Mouse (Mus musculus): ENCODE measurements around the gene Plxna2.

The Plxna2 gene

GRCm38 (mm10) chr1:194722329-194722728 lies 104.3 kb downstream of the Plxna2 start:
- 49% methylated on average over 2 of the region's 2 CpGs for WGBS

GRCm38 (mm10) chr1:194734836-194735235 lies 116.8 kb downstream of the Plxna2 start:
- 64% methylated on average over 2 of the region's 2 CpGs for WGBS

- WGBS = 20% methylated on average over 2 of the region's 2 CpGs
These were observed 124.9 kb downstream of the Plxna2 start for GRCm38 (mm10) chr1:194742901-194743422.

DNA sequence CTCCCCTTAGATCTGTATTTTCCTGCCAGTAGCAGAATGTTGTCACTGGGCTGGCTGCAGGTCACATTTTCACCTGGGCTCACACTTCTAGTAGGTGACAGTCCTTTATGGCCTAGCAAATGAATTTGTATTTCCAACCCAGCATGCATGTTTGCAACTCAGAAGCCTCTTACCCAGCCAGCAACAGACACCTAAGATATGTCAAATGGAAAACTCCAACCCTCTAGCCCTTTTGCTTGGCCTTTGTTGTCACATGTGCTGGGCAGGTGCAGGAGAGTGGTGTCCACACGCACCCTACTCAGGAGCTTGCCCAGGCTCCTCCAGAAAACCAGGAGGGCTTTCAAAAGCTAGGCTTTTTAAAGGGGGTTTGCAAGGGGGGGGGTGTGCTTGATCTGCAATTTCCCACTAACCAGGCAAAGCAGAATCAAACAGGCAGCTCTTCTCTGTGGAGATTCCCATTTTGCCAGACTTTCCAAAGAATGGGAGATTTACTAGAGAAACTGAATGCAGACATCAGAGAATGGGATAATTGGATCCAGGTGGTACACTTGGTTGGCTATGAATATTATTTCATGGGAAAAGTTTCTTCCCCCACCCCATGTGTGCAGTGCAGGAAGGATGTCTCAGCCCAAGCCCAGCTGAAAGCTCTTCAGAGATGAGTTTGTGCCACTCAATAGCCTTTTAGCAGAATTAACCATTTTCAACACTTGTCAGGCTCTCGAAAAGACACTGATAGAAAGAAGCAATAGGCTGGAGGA lies 127.3 kb downstream of the Plxna2 start:
- WGBS = 74% methylated on average over 2 of the region's 2 CpGs

DNA sequence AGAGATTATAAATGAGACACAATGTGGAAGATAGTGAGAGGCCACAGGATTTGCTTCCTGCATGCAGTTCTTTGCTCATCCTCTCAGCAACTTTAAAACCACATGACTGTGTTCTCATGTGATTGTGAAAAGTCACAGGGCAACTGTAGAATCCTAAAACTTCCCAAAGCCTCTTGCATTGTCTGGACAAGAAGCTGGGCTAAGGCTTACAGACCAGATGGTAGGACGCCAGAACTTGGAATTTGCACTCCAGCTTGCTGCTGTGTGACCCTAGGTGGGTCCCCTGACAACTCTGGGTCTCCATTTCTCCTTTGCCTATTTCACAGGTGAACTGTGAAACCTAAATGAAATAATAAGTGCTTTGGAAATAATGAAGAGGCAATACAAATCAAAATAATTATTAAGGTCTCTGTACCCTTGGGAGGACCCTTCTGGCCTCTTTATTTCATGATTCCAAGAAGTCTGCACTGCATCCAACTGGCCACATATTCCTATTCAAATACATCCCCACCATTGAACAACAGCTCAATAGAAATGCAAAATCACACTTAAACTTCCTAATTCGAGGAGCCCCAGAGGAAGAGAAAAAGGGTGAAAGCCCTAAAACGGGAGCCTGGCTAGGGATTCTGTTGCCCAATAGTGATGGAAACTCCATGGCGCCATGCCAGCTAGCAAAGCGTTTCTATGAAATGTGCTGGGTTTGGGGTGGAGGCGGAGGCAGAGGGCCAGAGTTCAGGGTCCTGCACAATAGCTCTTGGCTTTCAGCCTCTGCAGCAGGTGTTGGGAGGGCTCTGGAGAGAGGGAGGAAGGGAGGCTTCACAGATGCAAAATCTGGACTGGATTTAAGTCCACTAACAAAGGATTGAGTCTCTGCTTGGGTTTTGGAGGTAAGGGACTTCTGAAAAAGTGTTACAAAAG lies 128.6 kb downstream of the Plxna2 start:
- WGBS = 32% methylated on average over 6 of the region's 6 CpGs

- WGBS = 56% methylated on average over 2 of the region's 2 CpGs
These were observed 135.2 kb downstream of the Plxna2 start for GRCm38 (mm10) chr1:194753168-194753567.

- 67% methylated on average over 2 of the region's 2 CpGs for WGBS
These were observed 138.4 kb downstream of the Plxna2 start for GRCm38 (mm10) chr1:194756409-194756808.

DNA sequence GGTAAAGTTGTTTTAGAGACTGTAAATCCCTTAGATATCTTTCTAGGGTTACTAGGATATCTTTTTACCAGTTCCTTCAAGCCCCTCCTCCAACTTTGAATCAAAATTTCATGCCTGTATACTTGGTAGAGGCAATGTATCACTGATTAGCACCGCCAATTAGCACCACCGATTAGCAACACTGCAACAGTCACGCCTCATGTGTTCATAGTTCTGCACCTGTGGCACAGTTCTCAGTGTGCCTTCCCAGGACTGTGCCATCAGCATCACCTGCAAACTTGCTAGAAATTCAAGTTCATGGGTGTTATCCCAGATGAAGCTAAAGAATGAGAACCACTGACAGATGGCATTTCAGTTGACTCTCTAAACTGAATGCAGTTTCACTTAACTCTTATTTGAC lies 138.8 kb downstream of the Plxna2 start:
- WGBS = 70% methylated on average over 3 of the region's 3 CpGs

GRCm38 (mm10) chr1:194761432-194762212 lies 143.6 kb downstream of the Plxna2 start:
- WGBS = 67% methylated on average over 2 of the region's 2 CpGs

- 69% methylated on average over 5 of the region's 5 CpGs for WGBS
These were observed 144.9 kb downstream of the Plxna2 start for GRCm38 (mm10) chr1:194762896-194763295.

DNA sequence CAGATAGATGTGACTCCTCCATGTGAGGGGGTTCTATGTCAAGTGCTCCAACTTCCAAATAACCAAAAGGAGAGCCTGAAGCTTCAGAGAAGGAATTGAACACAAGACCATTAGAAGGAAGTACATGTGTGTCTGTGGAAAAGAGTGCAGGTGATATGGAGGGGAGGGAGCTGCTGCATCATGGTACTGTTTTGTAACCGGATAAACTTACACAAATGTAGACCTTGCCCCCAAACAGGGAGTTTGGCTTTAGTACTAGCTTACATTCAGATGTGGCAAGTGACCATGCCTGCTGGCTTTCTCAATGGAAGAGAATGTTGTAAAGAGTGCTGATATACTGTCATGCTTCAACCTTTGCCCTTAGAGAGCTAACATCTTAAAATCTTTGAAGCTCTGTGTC lies 150.8 kb downstream of the Plxna2 start:
- WGBS = 93% methylated on average over 1 of the region's 1 CpGs

- 55% methylated on average over 3 of the region's 3 CpGs for WGBS
These were observed 154.0 kb downstream of the Plxna2 start for GRCm38 (mm10) chr1:194772053-194772452.

- WGBS = 44% methylated on average over 3 of the region's 3 CpGs
These were observed 155.9 kb downstream of the Plxna2 start for GRCm38 (mm10) chr1:194773899-194774298.

GRCm38 (mm10) chr1:194774350-194774749 lies 156.3 kb downstream of the Plxna2 start:
- WGBS = 81% methylated on average over 2 of the region's 2 CpGs

GRCm38 (mm10) chr1:194774754-194775153 lies 156.7 kb downstream of the Plxna2 start:
- 80% methylated on average over 1 of the region's 1 CpGs for WGBS

DNA sequence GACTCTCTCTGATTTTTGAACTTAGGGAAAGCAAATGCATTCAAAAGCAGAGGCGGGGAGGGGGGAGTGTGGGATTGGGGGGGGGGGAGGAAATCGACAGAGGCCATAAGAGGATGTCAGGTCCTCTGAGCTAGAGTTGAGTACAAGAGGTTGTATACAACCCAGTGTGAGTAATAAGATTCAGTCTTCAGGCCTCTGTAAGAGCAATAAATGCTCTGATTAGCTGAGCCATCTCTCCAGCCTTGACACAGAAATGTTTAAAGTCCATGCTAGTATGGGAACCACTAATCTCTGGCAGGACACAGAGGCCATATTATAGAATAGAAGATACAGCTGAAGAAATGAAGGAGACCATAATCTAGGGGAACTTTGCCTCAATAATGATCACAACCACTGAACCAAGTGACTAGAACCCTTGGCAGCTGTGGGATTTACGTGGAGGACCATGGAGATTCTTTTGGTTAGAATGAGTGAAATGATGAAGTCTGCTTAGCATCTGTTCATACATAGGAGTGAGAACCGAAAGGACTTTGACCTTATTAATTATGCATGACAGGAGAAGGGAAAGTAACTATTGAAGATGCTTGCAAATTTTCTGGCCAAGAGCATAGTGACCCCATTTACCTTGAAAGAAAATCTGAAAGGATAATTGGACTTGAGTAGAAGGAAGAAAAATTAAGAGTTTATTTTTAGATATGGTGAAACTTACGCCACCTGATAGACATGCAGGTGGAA lies 158.7 kb downstream of the Plxna2 start:
- 70% methylated on average over 5 of the region's 5 CpGs for WGBS

- 47% methylated on average over 2 of the region's 2 CpGs for WGBS
These were observed 159.6 kb downstream of the Plxna2 start for GRCm38 (mm10) chr1:194777608-194778007.

- WGBS = 76% methylated on average over 3 of the region's 3 CpGs
These were observed 162.4 kb downstream of the Plxna2 start for GRCm38 (mm10) chr1:194780392-194780791.

GRCm38 (mm10) chr1:194780794-194781390 lies 162.9 kb downstream of the Plxna2 start:
- WGBS = 55% methylated on average over 5 of the region's 5 CpGs

DNA sequence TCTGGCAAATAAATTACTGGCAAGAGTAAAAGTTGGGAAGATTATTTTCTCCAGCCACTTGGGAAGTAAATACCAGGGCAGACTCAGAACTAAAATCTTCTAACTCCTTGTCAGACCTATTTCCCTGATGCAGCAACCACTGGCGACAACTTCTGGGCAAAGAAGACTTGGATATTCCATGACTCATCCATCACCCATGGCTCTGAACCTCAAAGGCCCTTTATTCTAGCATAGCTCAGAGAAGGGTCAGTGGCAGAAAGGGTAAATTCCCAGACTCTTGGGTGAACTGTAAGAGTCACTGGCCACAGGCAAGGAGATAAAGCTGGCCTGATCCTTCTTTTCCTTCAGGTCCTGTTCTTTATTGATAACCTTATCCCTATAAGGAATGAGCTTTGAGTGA lies 163.5 kb downstream of the Plxna2 start:
- 76% methylated on average over 1 of the region's 1 CpGs for WGBS

GRCm38 (mm10) chr1:194782325-194782724 lies 164.3 kb downstream of the Plxna2 start:
- WGBS = 62% methylated on average over 3 of the region's 3 CpGs
